Mouse (Mus musculus) CH12.LX (cell line): Measurements from ENCODE around the gene Evx2. TPM values are rescaled to one million over a fixed set of nuclear protein-coding genes. Genes with fewer than 3 reads are reported as not detected.

Source experiments
- DNase-seq: peaks from one replicate; pipeline ENCODE4 v3.0.0-alpha.2; 2013; ENCODE audit errors: extremely low read depth
- H3K27ac ChIP-seq: 2 replicates; pipeline ENCODE4 v1.5.1; 2012; ENCODE audit warnings: low read depth, mild to moderate bottlenecking, control low read depth, moderate library complexity; ENCODE audit not compliant: insufficient read depth
- H3K27me3 ChIP-seq: replicated peaks from 2 replicates; pipeline ENCODE3; 2012; ENCODE audit warnings: inconsistent platforms
- H3K36me3 ChIP-seq, 2 experiments: replicated peaks in 1 of 2; 2 replicates each; pipeline versions ENCODE3 to v1.6.1; 2012; ENCODE audit warnings: inconsistent platforms in 1 of 2, low read length in 1 of 2, mild to moderate bottlenecking in 1 of 2, mixed read lengths in 1 of 2, moderate library complexity in 1 of 2; ENCODE audit not compliant: control insufficient read depth in 1 of 2, insufficient read depth in 1 of 2
- H3K4me1 ChIP-seq, 2 experiments: 2 replicates each; pipeline ENCODE4 v1.6.1; 2012; ENCODE audit warnings: inconsistent platforms in 1 of 2, moderate library complexity in 1 of 2; ENCODE audit not compliant: insufficient read depth in 2 of 2, control insufficient read depth in 1 of 2
- H3K4me2 ChIP-seq: 2 replicates; pipeline ENCODE4 v1.6.1; 2012; ENCODE audit warnings: low read depth, mild to moderate bottlenecking, control low read depth; ENCODE audit not compliant: poor library complexity, insufficient read depth, severe bottlenecking
- H3K4me3 ChIP-seq, 3 experiments: fragments of 150-350 bp in 1 of 3; sonication (generic) in 1 of 3; replicated peaks in 1 of 3; 2 replicates each; pipeline versions ENCODE3 to v1.5.1; 2011 to 2012; ENCODE audit warnings: low read depth in 2 of 3, low read length in 2 of 3, mild to moderate bottlenecking in 2 of 3, moderate library complexity in 2 of 3, control low read depth in 1 of 3, improper control_type of control experiment in 1 of 3, inconsistent platforms in 1 of 3, mixed read lengths in 1 of 3; ENCODE audit not compliant: poor library complexity in 1 of 3
- H3K79me2 ChIP-seq: replicated peaks from 2 replicates; pipeline ENCODE4 v1.6.1; 2012; ENCODE audit warnings: mild to moderate bottlenecking, moderate library complexity; ENCODE audit not compliant: control insufficient read depth, poor library complexity, insufficient read depth, severe bottlenecking; ENCODE audit errors: extremely low read depth
- H3K9ac ChIP-seq: 2 replicates; pipeline ENCODE4 v1.6.1; 2012; ENCODE audit warnings: low read depth, mild to moderate bottlenecking, control low read depth, moderate library complexity; ENCODE audit not compliant: insufficient read depth
- H3K9me3 ChIP-seq: replicated peaks from 2 replicates; pipeline ENCODE3; 2012; ENCODE audit warnings: low read length, inconsistent platforms, mixed read lengths
- CTCF ChIP-seq, 2 experiments: IDR thresholded peaks in 1 of 2; conservative IDR thresholded peaks in 1 of 2; 2 replicates each; pipeline ENCODE4 v1.5.1; 2011 to 2012; ENCODE audit warnings: low read depth in 2 of 2, low read length in 2 of 2, improper control_type of control experiment in 1 of 2, inconsistent platforms in 1 of 2, mild to moderate bottlenecking in 1 of 2, moderate library complexity in 1 of 2
- E2F4 ChIP-seq: IDR thresholded peaks from 2 replicates; pipeline ENCODE4 v1.6.1; 2011; ENCODE audit warnings: low read depth, low read length, improper control_type of control experiment; ENCODE audit not compliant: insufficient replicate concordance
- ELF1 ChIP-seq: IDR thresholded peaks from 2 replicates; pipeline ENCODE4 v1.6.1; 2014; ENCODE audit warnings: low read depth, mild to moderate bottlenecking, inconsistent platforms, low read length, improper control_type of control experiment
- EP300 ChIP-seq: IDR thresholded peaks from 2 replicates; pipeline ENCODE4 v1.6.1; 2011; ENCODE audit warnings: low read length, improper control_type of control experiment
- ETS1 ChIP-seq: conservative IDR thresholded peaks from 2 replicates; pipeline ENCODE4 v1.6.1; 2012; ENCODE audit warnings: low read depth, mild to moderate bottlenecking, inconsistent platforms, low read length, improper control_type of control experiment, moderate library complexity
- HCFC1 ChIP-seq: IDR thresholded peaks from 2 replicates; pipeline ENCODE4 v1.6.1; 2012; ENCODE audit warnings: low read depth, mild to moderate bottlenecking, inconsistent platforms, low read length, improper control_type of control experiment
- JUN ChIP-seq: IDR thresholded peaks from 2 replicates; pipeline ENCODE4 v1.6.1; 2011; ENCODE audit warnings: low read depth, mild to moderate bottlenecking, low read length, improper control_type of control experiment, moderate library complexity; ENCODE audit not compliant: insufficient read depth
- JUND ChIP-seq: conservative IDR thresholded peaks from 2 replicates; pipeline ENCODE4 v1.6.1; 2011; ENCODE audit warnings: low read depth, low read length, improper control_type of control experiment
- KAT2A ChIP-seq: IDR thresholded peaks from 2 replicates; pipeline ENCODE4 v1.6.1; 2012; ENCODE audit warnings: low read length, improper control_type of control experiment, inconsistent platforms; ENCODE audit not compliant: insufficient replicate concordance
- MAX ChIP-seq: IDR thresholded peaks from 2 replicates; pipeline ENCODE4 v1.6.1; 2011; ENCODE audit warnings: low read length, improper control_type of control experiment
- MAZ ChIP-seq: IDR thresholded peaks from 2 replicates; pipeline ENCODE4 v1.6.1; 2012; ENCODE audit warnings: low read depth, mild to moderate bottlenecking, inconsistent platforms, low read length, improper control_type of control experiment, moderate library complexity
- MEF2A ChIP-seq: IDR thresholded peaks from 2 replicates; pipeline ENCODE4 v1.6.1; 2014; ENCODE audit warnings: low read depth, mild to moderate bottlenecking, inconsistent platforms, low read length, improper control_type of control experiment, borderline replicate concordance
- MXI1 ChIP-seq: IDR thresholded peaks from 2 replicates; pipeline ENCODE4 v1.6.1; 2011; ENCODE audit warnings: mild to moderate bottlenecking, low read depth, low read length, improper control_type of control experiment
- NRF1 ChIP-seq: IDR thresholded peaks from 2 replicates; pipeline ENCODE4 v1.6.1; 2014; ENCODE audit warnings: low read depth, mild to moderate bottlenecking, inconsistent platforms, low read length, improper control_type of control experiment, moderate library complexity
- POLR2A ChIP-seq: IDR thresholded peaks from 2 replicates; pipeline ENCODE4 v1.6.1; 2011; ENCODE audit warnings: low read depth, mild to moderate bottlenecking, improper control_type of control experiment, low read length
- POLR2AphosphoS2 ChIP-seq: IDR thresholded peaks from 2 replicates; pipeline ENCODE4 v1.6.1; 2011; ENCODE audit warnings: low read depth, low read length, improper control_type of control experiment
- SIN3A ChIP-seq: IDR thresholded peaks from 2 replicates; pipeline ENCODE4 v1.6.1; 2012; ENCODE audit warnings: low read length, improper control_type of control experiment, inconsistent platforms
- SMC3 ChIP-seq: IDR thresholded peaks from 2 replicates; pipeline ENCODE4 v1.6.1; 2011; ENCODE audit warnings: low read depth, low read length, improper control_type of control experiment
- TCF12 ChIP-seq: IDR thresholded peaks from 2 replicates; pipeline ENCODE4 v1.6.1; 2014; ENCODE audit warnings: low read depth, mild to moderate bottlenecking, inconsistent platforms, low read length, improper control_type of control experiment
- UBTF ChIP-seq: IDR thresholded peaks from 2 replicates; pipeline ENCODE4 v1.6.1; 2012; ENCODE audit warnings: low read depth, mild to moderate bottlenecking, inconsistent platforms, low read length, improper control_type of control experiment, moderate library complexity
- USF2 ChIP-seq: conservative IDR thresholded peaks from 2 replicates; pipeline ENCODE4 v1.6.1; 2011; ENCODE audit warnings: low read depth, low read length, improper control_type of control experiment
- ZC3H11A ChIP-seq: IDR thresholded peaks from 2 replicates; pipeline ENCODE4 v1.6.1; 2012; ENCODE audit warnings: low read depth, mild to moderate bottlenecking, inconsistent platforms, low read length, improper control_type of control experiment
- ZKSCAN1 ChIP-seq: IDR thresholded peaks from 2 replicates; pipeline ENCODE4 v1.6.1; 2012; ENCODE audit warnings: low read depth, inconsistent platforms, low read length, improper control_type of control experiment, borderline replicate concordance
- ZMIZ1 ChIP-seq: IDR thresholded peaks from 2 replicates; pipeline ENCODE4 v1.6.1; 2012; ENCODE audit warnings: low read depth, mild to moderate bottlenecking, inconsistent platforms, low read length, improper control_type of control experiment
- dilution Hi-C: fragments of 300-500 bp; cut with MboI; formaldehyde crosslinking; loops from 2 replicates; pipeline ENCODE4 v1.14.3; 2020; ENCODE audit warnings: low sequenced_read_pairs; ENCODE audit not compliant: extremely low pct_unique_long_range_greater_than_20kb, extremely low pct_ligation_motif_present
- in situ Hi-C: fragments of 300-500 bp; cut with MboI; formaldehyde crosslinking; loops from 3 replicates; pipeline ENCODE4 v1.14.3; 2019; ENCODE audit warnings: low sequenced_read_pairs, low pct_ligation_motif_present, low pct_unique_long_range_greater_than_20kb, mixed read lengths
- polyA plus RNA-seq: library from polyadenylated mRNA; unstranded; fragments of >175 nt; gene quantifications from 2 replicates; pipeline ENCODE4 v1.2.1, GENCODE M21; 2012; ENCODE audit warnings: low read depth; ENCODE audit not compliant: insufficient read length
- total RNA-seq, 2 experiments: library from RNA; depleted of rRNA; stranded (reverse); fragments of 300-350 nt in 1 of 2; fragments of >200 nt in 1 of 2; gene quantifications; 2 replicates each; pipeline ENCODE4 v1.2.3; 2012 to 2014

Evx2 gene
- total and polyA plus RNA-seq, 3 experiments: not detected

DNA sequence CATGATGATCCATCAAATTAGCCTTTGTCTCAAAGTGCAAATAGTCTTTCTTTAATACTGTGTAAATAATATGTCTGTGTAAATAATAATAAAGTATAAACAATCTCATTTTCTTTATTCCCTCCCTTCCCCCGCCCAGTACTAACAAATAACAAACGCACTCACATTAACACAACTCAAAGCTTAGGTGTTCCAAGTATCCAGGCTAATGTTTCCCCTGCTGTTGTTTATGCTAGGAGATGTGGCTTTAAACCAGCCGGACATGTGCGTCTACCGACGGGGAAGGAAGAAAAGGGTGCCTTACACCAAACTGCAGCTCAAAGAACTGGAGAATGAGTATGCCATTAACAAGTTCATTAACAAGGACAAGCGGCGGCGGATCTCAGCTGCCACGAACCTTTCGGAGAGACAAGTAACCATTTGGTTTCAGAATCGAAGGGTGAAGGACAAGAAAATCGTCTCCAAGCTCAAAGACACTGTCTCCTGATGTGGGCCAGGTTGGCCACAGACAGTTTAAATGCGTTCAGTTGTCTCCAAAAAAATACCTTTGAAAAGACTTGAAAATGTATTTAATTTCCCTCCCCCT lies 10.4 kb upstream of the Evx2 start:
- TF ChIP-seq MAX: no peak
- TF ChIP-seq MAZ: no peak
- no peak for TF ChIP-seq TCF12
- no peak for TF ChIP-seq KAT2A
- no peak for TF ChIP-seq USF2
- no peak for TF ChIP-seq POLR2AphosphoS2
- no peak for TF ChIP-seq MEF2A
- no peak for TF ChIP-seq E2F4
- no peak for TF ChIP-seq ELF1
- no peak for TF ChIP-seq SMC3
- TF ChIP-seq ZKSCAN1: no peak
- TF ChIP-seq NRF1: no peak
- no peak for TF ChIP-seq JUN
- TF ChIP-seq POLR2A: no peak
- no peak for TF ChIP-seq ETS1
- no peak for TF ChIP-seq JUND
- peaks cover 11% of the 10 kb centered on the region for H3K9me3 ChIP-seq
- H3K27me3 ChIP-seq: no peaks in the 10 kb centered on the region
- H3K4me1 ChIP-seq: 0 out of 4 replicates have a peak, but pooled peaks cover 0 to 5% of the 10 kb centered on the region in 2 experiments
- DNase-seq: no peak
- no peak overlapping the region for H3K9ac ChIP-seq
- H3K36me3 ChIP-seq: no peaks in the 10 kb centered on the region
- dilution Hi-C loops: no loop called here
- H3K79me2 ChIP-seq: no peaks in the 10 kb centered on the region
- no peak overlapping the region for H3K4me2 ChIP-seq
- in situ Hi-C loops: loop anchor here (10.0 to 25.0 kb wide), 3 partner anchors 375 to 1082 kb away; partner anchors contain the start of gene Chrna1
- H3K27ac ChIP-seq: no peak overlapping the region
- no peak overlapping the region for H3K4me3 ChIP-seq

GRCm38 (mm10) chr2:74669230-74669578 lies 9.8 kb upstream of the Evx2 start:
- Histone ChIP-seq H3K4me1 (0 out of 4 replicates have a peak, but pooled peaks cover 0 to 5% of the 10 kb centered on the region in 2 experiments), H3K36me3 (no peaks in the 10 kb centered on the region)
- no peak for TF ChIP-seq MEF2A
- no peak for TF ChIP-seq POLR2AphosphoS2
- no peak for TF ChIP-seq ZC3H11A
- TF ChIP-seq MXI1: no peak
- TF ChIP-seq ELF1: no peak
- TF ChIP-seq ETS1: no peak
- no peak for TF ChIP-seq EP300
- no peak for TF ChIP-seq UBTF
- no peak for TF ChIP-seq ZKSCAN1
- no peak for TF ChIP-seq ZMIZ1
- no peak for TF ChIP-seq USF2
- TF ChIP-seq CTCF (conservative IDR thresholded peaks at IDR 0.05 in 1 of 2, IDR thresholded peaks at IDR 0.05 in 1 of 2; ENCODE audit: low read depth in 2 of 2, low read length in 2 of 2): no peak
- no peak for TF ChIP-seq SIN3A
- no peak for TF ChIP-seq HCFC1
- TF ChIP-seq JUN: no peak

More at GRCm38 (mm10) chr2:74669230-74669578, 9.8 kb upstream of the Evx2 start:
- Histone ChIP-seq H3K4me2 (no peak overlapping the region), H3K79me2 (no peaks in the 10 kb centered on the region), H3K27me3 (no peaks in the 10 kb centered on the region), H3K9me3 (peaks cover 11% of the 10 kb centered on the region), H3K27ac (no peak overlapping the region), H3K9ac (no peak overlapping the region), H3K4me3 (no peak overlapping the region)
- DNase-seq: no peak
- in situ Hi-C loops (loop anchor here (10.0 to 25.0 kb wide), 3 partner anchors 374 to 1082 kb away; partner anchors contain the start of gene Chrna1), dilution Hi-C loops (no loop called here)
